Comparison of ENCODE assay signal across 24 mouse cellular contexts in the genomic region with DNA sequence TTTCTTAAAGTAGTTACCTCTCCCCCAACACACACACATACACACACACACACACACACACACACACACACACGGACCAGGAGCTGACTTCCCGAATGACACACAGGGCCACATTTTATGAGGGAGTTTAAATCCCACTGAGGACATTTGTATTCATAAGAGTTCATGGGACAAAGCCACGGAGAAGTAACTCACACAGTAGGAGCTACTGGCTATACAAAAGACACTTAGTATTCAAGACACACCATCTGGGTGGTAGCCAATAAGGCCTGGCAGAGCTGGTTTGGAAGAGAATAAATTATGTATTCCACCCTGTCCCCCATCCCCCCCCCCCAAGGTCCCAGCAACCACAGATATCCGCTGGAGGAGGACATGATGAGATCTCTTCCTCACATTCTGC.
DNase-seq lines count a peak whose midpoint lies in the region; ATAC-seq and TF ChIP-seq lines count a peak whose summit lies in the region.
"Had no signal": no experiment of that assay in that cellular context is flagged by ENCODE, and none has a peak within 500 bp of the region (broad histone marks: within the 10 kb centered on the region; RNA-seq: fewer than 3 reads in every experiment).

No protein-coding gene starts in this region.

- no peak for TF ChIP-seq CTCF in brain, embryonic 14.5 days (IDR thresholded peaks at IDR 0.05; ENCODE audit: borderline replicate concordance, extremely low read depth, insufficient read depth, insufficient read length)
- no peak for TF ChIP-seq CTCF in midbrain, postnatal 0 days (IDR thresholded peaks at IDR 0.05)
- TF ChIP-seq CTCF in lung, postnatal 0 days (IDR thresholded peaks at IDR 0.05), result no peak

- peaks cover 12% of the 10 kb centered on the region; the same call in 1 of the 2 replicates for H3K4me1 ChIP-seq in hindbrain, embryonic 15.5 days (replicated peaks)
- H3K4me1 ChIP-seq in hindbrain, embryonic 10.5 days (replicated peaks), result 0 out of 2 replicates have a peak, but pooled peaks cover 7% of the 10 kb centered on the region
- H3K4me1 ChIP-seq in midbrain, postnatal 0 days (ENCODE audit: insufficient read depth, low read length), result peaks cover 4% of the 10 kb centered on the region; the same call in 1 of the 2 replicates
- H3K4me1 ChIP-seq in lung, postnatal 0 days (ENCODE audit: insufficient read depth, low read depth, low read length), result no peaks in the 10 kb centered on the region
- H3K4me1 ChIP-seq: heart, embryonic 13.5 days had no signal

- peak; percentile 61; the same call in 1 of the 2 replicates for ATAC-seq in hindbrain, embryonic 15.5 days (ENCODE audit: low FRiP score, low read depth)
- ATAC-seq in midbrain, postnatal 0 days (ENCODE audit: low FRiP score), result peak; percentile 77; the same call in 1 of the 2 replicates
- ATAC-seq in lung, postnatal 0 days, result no peak
- ATAC-seq: activated CD4-positive, CD25-positive, alpha-beta regulatory T cell, adult 4 months; forebrain, embryonic 16.5 days had no signal

- no peak for TF ChIP-seq EP300 in lung, postnatal 0 days (IDR thresholded peaks at IDR 0.05)

- intact Hi-C loops in heart, postnatal 36 days (cut with DNase I), result no loop called here

- peak; percentile 13 to 24 for DNase-seq in cerebellum, postnatal 14 days
- no peak for DNase-seq in cerebellum, postnatal 36 days
- DNase-seq in hindbrain, embryonic 10.5 days (ENCODE audit: low spot score), result no peak
- peak; percentile 76 for DNase-seq in brain, embryonic 14.5 days (ENCODE audit: low read depth)
- DNase-seq in midbrain, postnatal 0 days (ENCODE audit: low spot score), result peak; percentile 81
- no peak for DNase-seq in heart, postnatal 36 days
- DNase-seq in lung, postnatal 0 days (ENCODE audit: low spot score), result no peak
- DNase-seq: adrenal gland, postnatal 10 days; cerebellum, adult 11-12 months; gastrocnemius, adult 2 months; kidney, adult 18-20 months; right cerebral cortex, postnatal 25 days; thymus, adult 2 months had no signal

- H3K27ac ChIP-seq in hindbrain, embryonic 15.5 days (replicated peaks), result no peak overlapping the region
- no peak overlapping the region for H3K27ac ChIP-seq in hindbrain, embryonic 10.5 days
- no peak overlapping the region for H3K27ac ChIP-seq in midbrain, postnatal 0 days (ENCODE audit: low read depth, low read length)
- no peak overlapping the region for H3K27ac ChIP-seq in lung, postnatal 0 days (ENCODE audit: low read length)
- H3K27ac ChIP-seq: embryonic facial prominence, embryonic 12.5 days; gastrocnemius, adult 2 months; heart, embryonic 13.5 days; kidney, postnatal 0 days; liver, embryonic 14.5 days; lung, embryonic 15.5 days; macrophage had no signal

- H3K9ac ChIP-seq in hindbrain, embryonic 15.5 days, result no peak overlapping the region
- no peak overlapping the region for H3K9ac ChIP-seq in midbrain, postnatal 0 days (replicated peaks; ENCODE audit: low read length, poor library complexity, severe bottlenecking)
- no peak overlapping the region for H3K9ac ChIP-seq in lung, postnatal 0 days (replicated peaks; ENCODE audit: low read depth)
- H3K9ac ChIP-seq: embryonic facial prominence, embryonic 12.5 days; heart, embryonic 13.5 days; liver, embryonic 14.5 days; lung, embryonic 15.5 days had no signal

- H3K9me3 ChIP-seq in hindbrain, embryonic 15.5 days, result no peaks in the 10 kb centered on the region
- H3K9me3 ChIP-seq in hindbrain, embryonic 10.5 days, result 0 out of 2 replicates have a peak, but pooled peaks cover 2% of the 10 kb centered on the region
- no peaks in the 10 kb centered on the region for H3K9me3 ChIP-seq in midbrain, postnatal 0 days (ENCODE audit: low read length)
- no peaks in the 10 kb centered on the region for H3K9me3 ChIP-seq in lung, postnatal 0 days (ENCODE audit: low read length)
- H3K9me3 ChIP-seq: embryonic facial prominence, embryonic 12.5 days; lung, embryonic 15.5 days had no signal

- H3K4me3 ChIP-seq in hindbrain, embryonic 15.5 days, result no peak overlapping the region
- no peak overlapping the region for H3K4me3 ChIP-seq in hindbrain, embryonic 10.5 days
- no peak overlapping the region for H3K4me3 ChIP-seq in midbrain, postnatal 0 days (ENCODE audit: low read depth, low read length)
- no peak overlapping the region for H3K4me3 ChIP-seq in lung, postnatal 0 days (ENCODE audit: low read depth, low read length)
- H3K4me3 ChIP-seq: embryonic facial prominence, embryonic 12.5 days; erythroblast, embryonic 14.5 days; gastrocnemius, adult 2 months; heart, embryonic 13.5 days; lung, embryonic 15.5 days had no signal

- H3K27me3 ChIP-seq in hindbrain, embryonic 15.5 days, result no peaks in the 10 kb centered on the region
- H3K27me3 ChIP-seq in hindbrain, embryonic 10.5 days (ENCODE audit: insufficient read depth, poor library complexity, severe bottlenecking), result no peaks in the 10 kb centered on the region
- H3K27me3 ChIP-seq in midbrain, postnatal 0 days (ENCODE audit: insufficient read depth, low read length), result no peaks in the 10 kb centered on the region
- no peaks in the 10 kb centered on the region for H3K27me3 ChIP-seq in lung, postnatal 0 days (replicated peaks; ENCODE audit: insufficient read depth, low read length)
- H3K27me3 ChIP-seq: embryonic facial prominence, embryonic 12.5 days; heart, embryonic 13.5 days; lung, embryonic 15.5 days had no signal

- no peaks in the 10 kb centered on the region for H3K36me3 ChIP-seq in hindbrain, embryonic 15.5 days
- H3K36me3 ChIP-seq in hindbrain, embryonic 10.5 days, result no peaks in the 10 kb centered on the region
- H3K36me3 ChIP-seq in midbrain, postnatal 0 days (ENCODE audit: insufficient read depth, low read length), result no peaks in the 10 kb centered on the region
- no peaks in the 10 kb centered on the region for H3K36me3 ChIP-seq in lung, postnatal 0 days (ENCODE audit: insufficient read depth, low read length)
- H3K36me3 ChIP-seq: embryonic facial prominence, embryonic 12.5 days; G1E had no signal

- 36% methylated on average over 4 of the region's 4 CpGs for WGBS in hindbrain, embryonic 15.5 days
- 76% methylated on average over 4 of the region's 4 CpGs for WGBS in hindbrain, embryonic 10.5 days
- whole genome bisulfite sequencing in midbrain, postnatal 0 days, result 30% methylated on average over 4 of the region's 4 CpGs
- 87% methylated on average over 4 of the region's 4 CpGs for WGBS in lung, postnatal 0 days

- TF ChIP-seq POLR2A in brain, embryonic 14.5 days (IDR thresholded peaks at IDR 0.05; ENCODE audit: borderline replicate concordance, extremely low read depth, insufficient read depth, insufficient read length, poor library complexity, severe bottlenecking), result no peak

- H3K4me2 ChIP-seq in hindbrain, embryonic 15.5 days, result no peak overlapping the region
- no peak overlapping the region for H3K4me2 ChIP-seq in midbrain, postnatal 0 days (ENCODE audit: low read depth, low read length, poor library complexity, severe bottlenecking)
- no peak overlapping the region for H3K4me2 ChIP-seq in lung, postnatal 0 days (replicated peaks; ENCODE audit: low read depth, low read length)
- H3K4me2 ChIP-seq: embryonic facial prominence, embryonic 12.5 days; heart, embryonic 13.5 days; lung, embryonic 15.5 days had no signal

Comparison
In these comparisons a context has a peak if more than half of its experiments do, and no peak if none do; other contexts are left out.
1. DNase-seq: peak in cerebellum, postnatal 14 days (2 of 2), brain, embryonic 14.5 days (single experiment) and midbrain, postnatal 0 days (single experiment); none in cerebellum, postnatal 36 days (0 of 2), hindbrain, embryonic 10.5 days (single experiment), heart, postnatal 36 days (0 of 2) and lung, postnatal 0 days (single experiment).